Mouse (Mus musculus): ENCODE measurements around the gene Slc9b1.

Slc9b1 gene

DNA sequence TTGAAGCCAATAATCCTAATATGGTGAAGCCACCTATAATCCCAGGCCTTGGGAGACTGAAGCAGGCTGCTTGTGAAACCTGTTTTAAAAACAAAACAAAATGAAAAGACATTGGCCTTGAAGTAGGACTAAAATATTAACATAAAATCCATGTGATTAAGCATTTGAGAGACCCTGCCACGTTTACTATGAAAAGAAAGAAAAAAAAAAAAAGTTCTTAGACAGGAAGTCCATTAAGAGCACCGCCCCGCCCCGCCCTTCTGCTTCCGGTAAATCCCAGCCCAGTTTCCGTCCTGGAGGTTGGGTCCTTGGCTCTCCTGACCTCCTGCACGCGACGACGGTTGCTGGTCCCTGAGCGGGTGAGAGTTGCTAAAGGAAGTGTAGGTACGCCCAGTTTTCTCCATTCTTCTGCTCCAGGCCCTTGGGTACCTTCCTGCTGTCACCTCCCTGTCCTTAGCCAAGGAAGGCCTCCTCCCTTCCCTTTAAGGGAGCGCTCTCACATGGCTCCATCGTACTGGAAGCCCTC, at the start of gene Slc9b1:
Slc9b1 (plus strand) TSS at position 291 of the 526 bp plus-strand sequence.
- no peak for DNase-seq (ENCODE audit: low spot score in 2 of 2)

DNA sequence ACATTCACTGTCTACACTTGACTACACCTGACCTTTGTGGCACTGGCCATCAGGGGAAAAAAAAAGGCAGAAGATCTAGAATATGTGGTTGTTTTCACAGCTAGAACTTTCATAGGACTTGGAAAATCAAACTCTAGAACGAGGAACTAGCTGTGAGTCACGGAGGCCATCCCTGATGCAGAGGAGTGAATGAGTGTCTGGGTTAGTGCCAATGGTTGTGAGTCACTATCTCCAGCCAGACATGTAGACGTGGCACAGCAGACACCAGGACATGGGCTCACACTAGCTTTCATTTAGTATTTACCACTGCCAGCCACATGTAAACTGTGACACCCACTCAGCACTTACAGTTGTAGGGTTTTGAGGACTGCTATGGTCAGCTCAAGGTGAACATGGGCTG, 49.3 kb upstream of the Slc9b1 start:
- no peak for DNase-seq (ENCODE audit: low spot score in 2 of 2)

DNA sequence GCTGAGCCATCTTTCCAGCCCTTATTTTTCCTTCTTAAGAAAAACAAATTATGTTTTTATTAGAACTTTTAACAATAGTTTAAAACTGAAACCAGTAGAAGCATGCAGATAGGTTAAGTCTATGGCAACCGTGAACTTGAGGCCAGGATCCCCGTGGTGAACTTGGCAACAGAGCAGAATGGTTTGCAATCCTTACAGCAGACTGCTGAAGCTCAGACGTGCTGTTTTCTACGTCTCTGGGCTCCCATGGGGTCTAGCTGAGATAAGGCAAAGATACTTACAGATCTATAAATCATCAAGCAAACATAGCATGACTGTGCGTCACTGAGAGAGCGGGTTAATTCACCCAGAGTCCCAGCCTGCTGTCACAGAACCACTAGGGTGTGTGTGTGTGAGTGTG, 47.7 kb upstream of the Slc9b1 start:
- no peak for DNase-seq (ENCODE audit: low spot score in 2 of 2)

DNA sequence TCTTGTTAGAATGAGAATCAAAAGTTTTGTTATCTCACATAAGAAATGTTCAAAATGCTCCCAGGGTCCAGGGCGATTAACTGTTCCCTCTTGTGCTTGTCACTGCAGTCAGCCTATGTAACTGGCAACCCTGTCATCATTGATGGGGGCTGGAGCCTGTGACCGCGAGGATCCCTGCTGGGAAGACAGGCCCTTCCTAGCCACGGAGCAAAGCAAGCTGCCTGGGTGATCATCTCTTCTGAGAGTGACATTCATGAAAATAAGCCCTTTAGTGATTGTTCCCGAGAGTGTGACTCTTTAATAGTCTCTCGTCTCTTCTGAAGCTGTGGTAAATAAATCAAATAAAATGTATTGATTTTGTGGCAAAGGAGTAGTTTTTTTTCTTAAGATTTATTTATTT, 43.8 kb upstream of the Slc9b1 start:
- no peak for DNase-seq (ENCODE audit: low spot score in 2 of 2)

DNA sequence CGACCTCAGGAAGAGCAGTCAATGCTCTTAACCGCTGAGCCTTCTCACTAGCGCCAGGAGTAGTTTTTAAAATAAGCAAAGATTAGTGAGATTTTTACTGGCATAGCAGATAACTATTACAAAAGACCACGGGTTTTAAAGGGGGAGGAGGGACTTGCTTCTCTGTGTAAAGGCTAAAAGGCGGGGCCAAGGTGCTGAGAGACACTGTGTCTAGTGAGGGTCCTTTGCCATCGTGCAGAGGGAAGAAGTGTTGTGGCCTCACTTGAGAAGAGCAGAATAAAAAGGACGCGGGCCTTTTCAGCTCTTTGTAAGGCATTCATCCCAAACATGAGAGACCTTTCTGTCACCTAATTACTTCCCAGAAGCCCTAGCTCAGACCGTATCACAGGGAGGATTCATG, 43.3 kb upstream of the Slc9b1 start:
- no peak for DNase-seq (ENCODE audit: low spot score in 2 of 2)

DNA sequence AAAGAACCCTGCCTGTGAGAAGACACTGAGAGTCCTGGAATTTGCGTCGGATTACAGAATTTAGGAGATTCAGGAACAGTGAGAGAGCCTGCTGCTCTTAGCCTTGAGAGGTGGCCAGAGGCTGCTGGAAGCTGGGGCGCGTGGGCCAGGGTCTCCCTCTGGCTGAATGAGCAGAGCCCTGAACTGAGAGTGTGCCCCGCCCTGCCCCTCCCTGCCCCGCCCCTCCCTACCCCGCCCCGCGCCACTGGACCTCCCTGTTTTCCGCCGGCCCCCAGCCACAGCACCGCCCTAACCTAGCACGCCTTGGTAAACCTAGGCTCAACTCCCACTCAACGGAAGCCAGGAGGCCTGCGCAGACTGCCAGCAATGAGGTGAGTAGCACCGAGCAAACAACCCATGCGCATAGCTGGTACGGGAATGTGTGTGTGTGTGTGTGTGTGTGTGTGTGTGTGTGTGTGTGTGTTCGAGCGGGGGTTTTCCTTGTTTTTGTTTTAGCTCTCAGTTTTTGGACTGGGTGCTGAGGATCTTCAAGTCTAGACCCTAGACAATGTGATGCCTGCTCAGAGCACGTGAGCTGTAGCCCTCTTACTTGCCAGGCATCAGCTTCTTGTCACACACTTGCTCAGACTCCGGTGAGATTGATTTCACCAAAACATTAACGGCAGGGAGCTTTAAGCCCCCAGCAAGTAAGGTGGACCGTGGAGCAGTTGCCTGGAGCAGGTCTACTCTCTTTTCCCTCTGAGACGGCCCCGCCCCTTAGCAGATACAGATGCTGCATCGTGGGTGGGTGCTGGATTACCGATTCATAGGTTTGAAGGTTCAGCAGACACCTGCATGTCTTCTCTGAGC, 40.2 kb upstream of the Slc9b1 start, which contains the start of gene Slc9b2:
Slc9b2 (plus strand) TSS at position 290 of the 849 bp plus-strand sequence.
- DNase-seq (ENCODE audit: low spot score in 2 of 2): peak in 1 of 2 experiments; percentile 34

DNA sequence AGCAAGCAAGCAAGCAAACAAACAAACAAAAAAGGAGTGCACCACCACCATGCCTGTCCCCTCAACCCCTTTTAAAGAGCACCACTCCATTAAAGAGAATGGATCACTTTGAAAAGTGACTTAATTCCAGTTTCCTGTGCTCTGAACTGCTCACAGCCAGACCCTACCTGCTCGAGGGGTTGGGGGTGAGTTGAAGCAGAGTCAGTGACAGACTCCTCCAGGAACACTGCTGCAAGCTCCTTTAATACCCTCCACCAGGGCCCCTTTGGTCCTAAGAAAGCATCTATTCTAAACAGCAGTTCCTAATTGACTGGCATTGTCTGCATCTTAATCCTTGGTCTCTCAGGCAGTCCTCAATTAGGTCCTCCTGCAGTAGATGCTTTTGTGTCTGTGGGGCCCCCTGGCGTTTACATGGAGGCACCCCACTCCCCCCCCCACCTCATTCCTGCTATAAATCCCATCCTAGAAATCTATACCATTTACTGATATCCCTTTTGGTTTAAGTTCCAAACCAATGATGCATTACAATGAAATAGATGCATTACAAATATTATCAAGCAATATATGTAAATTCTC, 34.8 kb upstream of the Slc9b1 start:
- no peak for DNase-seq (ENCODE audit: low spot score in 2 of 2)

DNA sequence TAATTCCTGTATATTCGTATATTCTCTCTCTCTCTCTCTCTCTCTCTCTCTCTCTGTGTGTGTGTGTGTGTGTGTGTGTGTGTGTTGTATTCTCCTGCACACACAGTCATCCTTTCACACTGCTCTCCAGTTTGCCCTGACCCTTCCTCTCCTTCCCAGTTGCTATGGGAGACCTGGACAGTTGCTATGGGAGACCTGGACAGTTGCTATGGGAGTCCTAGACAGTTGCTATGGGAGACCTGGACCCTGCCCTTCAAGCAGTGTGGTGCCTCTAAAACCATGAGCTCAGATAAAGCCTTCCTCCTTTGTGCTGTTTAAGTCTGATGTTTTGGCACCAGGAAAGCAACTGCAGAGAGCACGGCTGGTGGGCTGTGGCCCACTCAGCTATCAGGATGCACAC, 34.1 kb upstream of the Slc9b1 start:
- DNase-seq (ENCODE audit: low spot score in 2 of 2): no peak

DNA sequence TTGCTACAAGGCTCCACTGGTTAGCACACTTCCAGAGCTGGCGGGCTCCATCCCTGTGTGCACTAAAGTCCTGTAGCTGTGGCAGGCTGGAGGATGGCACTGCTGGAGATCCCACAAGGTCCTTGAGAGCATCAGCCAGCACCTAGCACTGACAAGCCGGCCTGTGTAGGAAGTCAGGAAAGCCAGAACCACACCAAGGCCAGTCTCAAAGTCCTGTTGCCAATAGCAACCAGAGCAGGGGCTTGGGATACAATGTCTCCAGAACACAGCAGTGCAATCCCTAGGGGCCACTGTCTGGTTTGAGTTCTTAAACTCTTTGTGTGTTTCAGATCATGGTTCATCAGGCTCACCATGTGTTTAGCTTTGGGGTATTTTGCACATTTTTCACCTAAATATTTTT, 33.0 kb upstream of the Slc9b1 start:
- DNase-seq (ENCODE audit: low spot score in 2 of 2): no peak

DNA sequence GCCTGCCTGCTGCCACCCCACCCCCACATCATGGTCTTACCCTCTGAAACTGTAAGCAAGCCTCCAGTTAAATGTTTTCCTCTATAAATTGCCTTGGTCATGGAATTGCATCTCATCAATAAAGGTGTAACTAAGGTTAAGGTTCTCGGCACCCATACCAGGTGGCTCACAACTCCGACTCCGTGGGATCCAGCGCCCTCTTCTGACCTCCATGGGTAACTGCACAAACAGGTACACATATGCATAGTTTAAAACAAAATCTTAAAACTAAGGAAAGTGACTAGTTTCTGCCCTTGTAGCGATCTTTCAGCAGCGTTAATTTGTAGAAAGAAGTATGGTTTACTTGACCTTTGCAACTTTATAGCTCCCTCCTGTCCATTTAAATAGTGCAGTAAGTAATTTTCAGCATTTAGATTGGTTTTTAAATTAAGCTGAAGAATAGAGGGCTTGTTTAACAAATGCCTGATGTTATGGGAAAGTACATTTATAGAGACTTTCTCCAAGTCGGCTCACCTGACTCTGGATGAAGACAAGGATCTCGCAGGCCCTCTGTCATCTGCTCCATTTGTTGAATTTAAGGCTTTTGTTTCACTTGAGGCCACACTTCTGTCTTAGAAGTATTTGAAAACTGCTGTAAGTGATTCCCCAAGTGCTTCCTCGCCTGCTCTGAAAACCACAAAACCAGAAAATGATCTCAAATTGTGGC, 32.0 kb upstream of the Slc9b1 start:
- no peak for DNase-seq (ENCODE audit: low spot score in 2 of 2)

DNA sequence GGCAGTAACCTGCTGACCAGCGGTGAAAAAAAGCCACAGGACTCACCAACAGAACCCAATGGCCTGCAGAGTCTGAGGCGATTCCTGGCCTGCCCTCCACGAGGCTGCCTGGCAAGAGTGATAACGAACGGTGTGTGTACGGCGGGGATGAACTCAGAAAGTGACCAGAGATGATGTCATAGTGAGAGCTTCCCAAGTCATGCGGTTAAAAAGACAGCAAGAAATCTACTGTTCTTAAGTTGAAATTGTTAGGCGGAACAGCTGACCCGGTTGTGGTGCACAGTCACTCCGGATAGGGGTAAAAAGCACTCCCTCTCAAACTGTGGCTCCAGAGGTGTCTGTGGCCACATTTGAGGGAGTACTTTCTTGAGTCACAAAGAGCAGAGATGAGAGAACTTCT, 29.5 kb upstream of the Slc9b1 start:
- no peak for DNase-seq (ENCODE audit: low spot score in 2 of 2)

DNA sequence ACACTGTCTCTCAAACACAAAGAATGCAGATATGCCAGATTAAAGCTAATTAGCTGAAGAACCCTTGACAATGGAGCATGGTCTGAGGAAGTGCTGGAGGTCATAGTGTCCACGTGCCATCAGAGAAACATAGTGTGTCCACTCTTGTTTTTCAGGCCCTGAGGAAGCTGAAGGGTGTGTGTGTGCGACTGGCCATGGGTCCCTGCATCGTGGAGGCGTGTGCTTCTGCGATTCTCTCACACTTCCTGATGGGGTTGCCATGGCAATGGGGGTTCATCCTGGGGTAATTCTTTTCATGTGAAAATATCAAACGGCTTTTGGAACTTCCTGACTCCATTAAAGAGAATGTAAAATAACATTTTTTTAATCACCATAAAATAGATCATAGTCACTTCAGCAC, 23.5 kb upstream of the Slc9b1 start:
- DNase-seq (ENCODE audit: low spot score in 2 of 2): no peak

DNA sequence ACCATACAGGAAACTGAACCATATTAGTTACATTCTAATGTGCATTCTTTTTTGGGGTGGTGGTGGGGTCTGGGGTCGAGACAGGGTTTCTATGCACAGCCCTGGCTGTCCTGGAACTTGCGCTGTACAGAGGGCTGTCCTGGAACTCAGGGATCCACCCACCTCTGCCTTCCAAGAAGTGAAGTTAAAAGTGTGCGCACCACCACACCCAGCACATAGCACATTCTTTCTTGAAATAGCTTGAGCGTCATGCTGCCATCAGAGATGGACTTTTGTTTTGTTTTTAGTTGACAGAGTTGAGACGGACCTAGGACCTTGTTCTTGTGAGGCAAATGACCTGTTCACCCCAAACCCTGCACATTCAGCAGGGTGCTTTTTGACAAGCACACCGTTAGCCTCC, 20.7 kb upstream of the Slc9b1 start:
- no peak for DNase-seq (ENCODE audit: low spot score in 2 of 2)

DNA sequence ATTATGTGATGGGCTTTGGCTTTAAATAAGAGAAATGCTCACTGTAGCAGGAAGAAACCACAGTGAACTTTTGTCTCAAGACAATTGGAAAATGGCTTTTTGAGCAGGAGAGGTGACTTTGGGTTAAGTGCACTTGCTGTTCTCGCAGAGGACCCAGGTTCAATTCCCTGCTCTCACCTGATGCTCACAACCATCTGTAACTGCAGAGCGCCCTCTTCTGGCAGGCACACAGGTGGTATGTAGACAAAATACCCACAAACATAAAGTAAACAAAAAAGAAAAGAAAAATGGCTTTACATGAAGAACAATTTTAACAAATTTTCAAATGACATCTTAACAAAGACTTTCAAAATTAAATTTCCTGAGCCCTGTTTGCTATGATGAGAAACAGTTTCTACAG, 20.2 kb upstream of the Slc9b1 start:
- DNase-seq (ENCODE audit: low spot score in 2 of 2): peak in 1 of 2 experiments; percentile 30

DNA sequence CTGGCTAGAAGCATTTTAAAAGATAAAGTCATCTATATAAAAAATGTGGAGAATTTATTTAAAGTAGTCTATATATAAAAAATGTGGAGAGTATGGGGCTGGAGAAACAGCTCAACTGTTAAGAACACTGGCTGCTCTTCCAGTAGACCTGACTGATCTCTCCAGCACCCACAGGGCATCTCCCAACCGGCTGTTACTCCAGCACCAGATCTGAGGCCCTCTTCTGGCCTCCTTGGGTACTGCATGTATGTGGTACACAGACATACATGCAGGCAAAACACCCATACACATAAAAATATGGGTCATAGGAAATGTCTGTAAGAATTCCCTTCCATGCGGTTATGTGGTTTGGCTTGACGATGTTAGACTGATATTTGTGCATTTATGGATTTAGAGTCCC, 19.3 kb upstream of the Slc9b1 start:
- peak; percentile 36 to 77 for DNase-seq (ENCODE audit: low spot score in 2 of 2)

DNA sequence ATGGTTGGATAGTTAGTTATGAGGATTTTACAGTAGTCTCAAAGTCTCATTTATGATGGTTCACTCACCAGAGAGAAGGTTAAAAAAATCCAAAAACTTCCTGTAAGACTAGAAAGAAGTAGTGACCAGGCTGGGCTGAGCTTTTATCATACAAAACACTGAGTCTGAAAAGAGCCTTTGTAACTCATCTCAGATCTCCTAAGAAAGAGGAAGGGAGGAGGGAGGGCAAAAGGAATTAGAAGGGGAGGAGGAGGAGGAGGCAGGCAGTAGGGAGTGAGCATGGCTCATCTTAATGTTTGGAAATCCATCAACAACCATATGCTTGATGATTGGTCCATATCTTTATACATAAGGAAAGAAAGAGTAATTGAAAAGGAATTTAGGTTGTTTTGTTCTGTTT, 15.1 kb upstream of the Slc9b1 start:
- no peak for DNase-seq (ENCODE audit: low spot score in 2 of 2)

DNA sequence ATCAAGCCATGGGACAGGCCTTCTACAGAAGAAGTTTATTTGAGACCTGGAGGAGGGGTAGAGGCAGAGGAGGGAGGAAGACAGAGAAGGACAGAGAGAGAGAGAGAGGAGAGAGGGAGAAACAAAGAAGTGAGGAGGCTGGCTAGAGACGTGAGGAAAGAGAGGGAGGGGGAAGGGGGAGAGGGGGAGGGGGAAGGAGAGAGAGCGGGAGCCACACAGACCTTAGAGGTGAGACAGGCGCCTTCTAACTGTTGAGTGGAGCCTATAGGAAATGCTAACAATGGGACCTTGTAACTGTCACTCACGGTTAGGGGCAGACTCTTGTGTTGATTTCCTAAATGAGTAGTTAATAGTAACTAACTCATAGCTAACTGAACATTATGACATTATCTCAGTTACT, 14.1 kb upstream of the Slc9b1 start:
- DNase-seq (ENCODE audit: low spot score in 2 of 2): no peak

DNA sequence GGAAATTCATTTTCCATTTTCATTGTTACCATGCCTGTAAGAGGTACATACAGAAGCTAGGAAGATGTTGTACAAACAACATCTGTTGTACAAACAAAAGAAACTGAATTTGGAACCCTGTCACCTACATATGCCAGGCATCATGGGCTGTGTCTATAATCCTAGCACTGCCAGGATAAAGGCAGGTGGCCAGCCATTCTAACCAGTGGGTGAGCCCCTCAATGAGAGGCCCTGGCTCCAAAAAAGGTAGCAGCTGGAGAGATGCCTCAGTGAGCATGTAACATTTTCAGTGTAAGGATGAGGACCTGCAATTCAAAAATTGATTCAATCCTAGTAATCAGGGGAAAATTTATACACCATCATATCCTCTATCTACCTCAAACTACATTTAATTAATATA, 1.2 kb downstream of the Slc9b1 start:
- no peak for DNase-seq (ENCODE audit: low spot score in 2 of 2)

DNA sequence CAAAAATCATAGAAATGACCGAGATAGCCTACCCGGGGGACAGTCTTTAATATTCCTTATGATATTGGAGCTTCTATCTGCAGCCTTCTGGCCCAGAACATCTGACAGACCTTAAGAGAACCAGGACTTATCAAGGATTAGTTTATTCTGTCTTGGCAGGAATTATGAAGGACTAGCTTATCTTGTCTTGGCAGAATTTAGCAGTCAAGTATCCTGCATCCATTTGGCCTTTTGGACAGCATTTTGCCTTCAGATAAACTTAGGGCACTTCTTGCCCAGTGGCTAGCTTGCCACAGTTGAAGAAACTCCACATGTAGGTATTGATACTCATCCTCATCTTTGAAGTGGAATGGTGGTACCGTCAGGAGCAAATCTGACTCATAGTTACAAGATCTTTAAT, 4.0 kb downstream of the Slc9b1 start:
- no peak for DNase-seq (ENCODE audit: low spot score in 2 of 2)

DNA sequence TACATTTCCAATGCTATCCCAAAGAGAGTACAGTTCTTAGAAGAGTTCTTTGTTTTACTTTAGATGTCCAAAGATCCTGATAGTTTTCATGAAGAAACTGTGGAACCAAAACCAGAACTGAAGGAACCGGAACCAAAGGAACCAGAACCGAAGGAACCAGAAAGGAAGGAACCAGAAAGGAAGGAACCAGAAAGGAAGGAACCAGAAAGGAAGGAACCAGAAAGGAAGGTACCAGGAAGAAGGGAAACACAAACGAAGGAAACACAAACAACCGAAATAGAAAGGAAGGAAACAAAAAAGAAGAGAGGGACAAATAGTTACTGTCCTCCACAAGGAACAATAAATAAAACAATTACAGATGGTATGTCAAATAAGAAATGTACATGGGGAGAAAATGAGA, 9.6 kb downstream of the Slc9b1 start:
- no peak for DNase-seq (ENCODE audit: low spot score in 2 of 2)

DNA sequence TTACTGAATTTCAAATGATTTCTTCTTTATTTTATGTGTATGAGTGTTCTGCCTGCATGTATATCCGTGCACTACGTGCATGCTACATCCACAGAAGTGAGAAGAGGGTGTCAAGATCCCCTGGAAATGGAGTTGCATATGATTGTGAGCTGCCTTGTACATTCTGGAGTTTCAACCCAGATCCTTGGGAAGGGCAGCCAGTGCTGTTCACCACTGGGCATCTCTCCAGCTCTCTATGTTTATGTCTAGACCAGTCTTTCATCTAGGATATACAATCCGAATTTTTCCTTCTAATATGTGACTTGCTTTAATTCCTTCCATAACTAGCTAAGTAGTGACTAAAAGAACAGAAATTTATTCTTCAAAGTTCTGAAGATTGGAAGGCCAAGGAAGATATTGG, 28.0 kb downstream of the Slc9b1 start:
- no peak for DNase-seq (ENCODE audit: low spot score in 2 of 2)

DNA sequence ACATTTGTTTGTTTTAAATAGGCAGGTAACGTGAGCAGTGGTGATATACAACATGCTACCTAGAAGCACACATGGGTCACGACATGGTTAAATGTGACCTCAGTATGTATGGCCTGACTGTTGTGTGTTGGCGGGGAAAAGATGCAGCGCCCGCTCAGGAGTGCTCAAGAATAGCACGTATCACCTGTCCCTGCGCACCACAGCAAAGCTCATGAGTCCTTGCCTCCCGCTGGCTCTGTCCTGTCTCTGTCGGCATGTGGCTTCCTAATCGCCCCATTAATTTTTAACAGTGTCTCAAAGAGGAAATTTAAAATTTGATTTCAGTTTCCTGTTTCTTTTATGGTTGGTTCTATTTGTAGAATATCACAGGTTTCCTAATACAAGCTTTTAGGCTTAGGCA, 29.6 kb downstream of the Slc9b1 start:
- DNase-seq (ENCODE audit: low spot score in 2 of 2): no peak

DNA sequence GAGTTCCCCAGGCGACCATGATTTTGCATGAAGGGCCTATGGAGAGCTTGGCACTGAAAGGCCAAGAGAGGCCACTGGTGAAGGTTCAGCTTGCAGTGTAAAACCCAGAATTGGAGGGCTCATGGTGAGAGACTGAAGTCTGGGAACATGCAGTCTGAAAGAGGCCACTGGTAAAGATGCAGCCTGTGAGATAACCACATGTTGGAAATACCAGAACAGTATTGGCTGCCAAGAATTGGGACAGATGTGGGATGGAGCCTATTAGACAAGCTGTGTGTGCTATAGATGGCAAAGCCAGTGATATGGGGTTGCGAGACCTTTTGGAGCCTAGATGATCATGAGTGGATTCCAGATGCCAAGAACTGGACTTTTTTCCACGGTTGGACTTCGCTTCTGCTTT, 32.0 kb downstream of the Slc9b1 start:
- no peak for DNase-seq (ENCODE audit: low spot score in 2 of 2)

Data from spleen, postnatal 10 days (tissue).